Mouse (Mus musculus) thymus, postnatal 0 days (tissue): ENCODE data around the gene Tacc2. TPM values are rescaled to one million over a fixed set of nuclear protein-coding genes. Genes with fewer than 3 reads are reported as not detected.
A peak's percentile ranks its signal among the peaks of the same experiment; 100 is the strongest.

Source experiments
- DNase-seq: peaks from one replicate; pipeline ENCODE4 v3.0.0-alpha.2; 2015; ENCODE audit warnings: low spot score
- polyA plus RNA-seq: library from polyadenylated mRNA; unstranded; fragments of >200 nt; fragmentation: Nextera tagmentation; extraction: Ambion mirVana; gene quantifications from 2 replicates; pipeline ENCODE4 v1.2.1, GENCODE M21; 2015

The Tacc2 gene
- polyA plus RNA-seq, 1 experiment from 2014 or later: 17.3 TPM

DNA sequence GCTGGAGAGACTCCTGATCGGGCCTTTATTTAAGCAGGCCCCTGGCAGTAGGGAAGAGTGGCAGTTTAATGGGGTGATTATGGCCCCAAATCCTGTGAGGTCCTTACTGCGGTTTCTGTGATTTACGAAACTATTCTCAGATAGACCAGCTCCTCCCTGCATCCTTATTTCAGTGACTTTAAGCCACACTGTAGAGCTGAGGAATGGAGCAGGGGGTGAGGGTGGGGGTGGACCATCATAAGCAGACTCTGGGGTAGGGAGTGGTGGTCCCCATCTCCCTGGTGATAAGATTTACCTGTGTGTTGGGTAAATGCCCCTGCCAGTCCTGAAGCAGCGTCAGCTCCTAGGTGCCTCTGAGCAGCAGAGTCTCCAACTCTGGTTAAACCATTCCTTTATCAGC is 29.7 kb downstream of the Tacc2 start:
- no peak for DNase-seq

- no peak for DNase-seq
These were observed 36.7 kb downstream of the Tacc2 start for GRCm38 (mm10) chr7:130613973-130614372.

DNA sequence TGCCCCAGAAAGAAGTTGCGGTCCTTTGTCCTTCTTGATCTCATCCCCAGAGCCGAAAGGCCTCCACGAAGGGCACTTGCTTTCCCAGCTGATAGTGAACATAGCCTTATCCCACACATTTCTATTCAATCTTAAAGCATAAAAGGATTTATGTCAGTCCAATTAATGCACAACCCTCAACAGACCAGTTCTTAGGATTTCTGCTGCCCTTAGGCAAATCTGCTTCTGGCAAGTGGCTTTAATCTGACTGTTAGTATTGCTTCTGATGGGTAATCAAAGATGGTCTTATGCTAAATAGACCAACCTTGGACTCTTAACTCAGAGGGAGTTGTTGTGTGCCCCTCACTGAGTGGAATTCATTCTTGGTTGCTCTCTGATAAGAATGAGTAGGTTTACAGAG is 40.4 kb downstream of the Tacc2 start:
- no peak for DNase-seq

- no peak for DNase-seq
These were observed 43.8 kb downstream of the Tacc2 start for GRCm38 (mm10) chr7:130621068-130621467.

DNA sequence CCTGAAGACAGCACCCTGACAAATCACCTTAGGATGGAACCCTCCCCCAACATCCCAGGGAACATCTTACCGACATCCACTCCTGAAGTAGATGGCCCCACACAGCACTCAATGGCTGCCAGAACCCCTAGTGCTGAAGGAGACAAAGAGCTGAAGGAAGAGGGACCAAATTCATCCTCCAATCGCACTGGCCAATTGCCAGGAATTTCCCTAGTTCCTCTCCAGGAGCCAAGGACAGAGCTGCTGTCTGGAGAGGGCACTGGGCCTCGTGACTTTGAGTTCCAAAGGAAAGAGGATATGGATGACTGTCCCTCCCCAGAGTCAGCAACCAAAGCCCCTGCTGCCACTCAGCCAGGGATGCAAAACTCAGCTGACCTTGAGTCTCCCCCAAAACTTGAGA is 44.7 kb downstream of the Tacc2 start:
- DNase-seq: no peak

DNA sequence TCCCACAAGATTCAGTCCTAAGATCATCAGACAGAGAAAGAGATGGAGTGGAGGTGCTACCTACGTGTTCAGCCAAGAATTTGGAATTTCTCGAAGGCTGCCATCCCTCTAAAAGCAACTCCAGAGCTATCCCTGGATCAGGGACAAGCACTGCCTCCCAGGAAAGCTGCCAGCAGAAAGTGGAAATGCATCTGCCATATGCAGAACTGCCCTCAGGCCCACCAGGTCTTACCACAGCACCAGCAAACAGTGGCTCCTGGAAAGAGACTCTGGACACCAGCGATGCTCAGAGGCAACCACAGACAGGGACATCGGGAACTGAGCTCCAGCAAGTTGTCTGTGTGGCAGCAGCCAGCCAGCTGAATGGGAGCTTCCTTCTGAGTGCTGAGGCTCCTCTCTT is 45.1 kb downstream of the Tacc2 start:
- DNase-seq: no peak

- DNase-seq: no peak
These were observed 47.1 kb downstream of the Tacc2 start for GRCm38 (mm10) chr7:130624299-130624698.

GRCm38 (mm10) chr7:130625361-130625760 is 48.1 kb downstream of the Tacc2 start:
- no peak for DNase-seq

DNA sequence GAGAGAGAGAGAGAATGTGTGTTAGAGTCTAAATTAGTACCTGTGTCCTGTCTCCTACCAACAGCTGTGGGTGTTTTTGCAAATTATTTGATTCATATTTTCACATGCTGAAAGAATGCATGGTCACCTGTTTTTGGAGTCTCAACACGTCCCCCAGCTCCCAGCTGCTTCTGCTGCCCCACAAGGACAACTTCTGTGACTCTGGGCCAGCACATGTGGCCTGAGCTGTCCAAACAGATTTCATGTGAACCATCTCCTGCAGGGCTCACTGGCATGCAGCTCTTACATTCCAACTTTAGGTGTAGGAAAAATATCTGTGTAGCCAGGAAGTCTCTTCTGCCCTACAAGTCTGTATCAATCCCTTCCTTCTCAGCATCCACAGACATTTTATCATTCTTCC is 51.4 kb downstream of the Tacc2 start:
- DNase-seq: no peak

DNA sequence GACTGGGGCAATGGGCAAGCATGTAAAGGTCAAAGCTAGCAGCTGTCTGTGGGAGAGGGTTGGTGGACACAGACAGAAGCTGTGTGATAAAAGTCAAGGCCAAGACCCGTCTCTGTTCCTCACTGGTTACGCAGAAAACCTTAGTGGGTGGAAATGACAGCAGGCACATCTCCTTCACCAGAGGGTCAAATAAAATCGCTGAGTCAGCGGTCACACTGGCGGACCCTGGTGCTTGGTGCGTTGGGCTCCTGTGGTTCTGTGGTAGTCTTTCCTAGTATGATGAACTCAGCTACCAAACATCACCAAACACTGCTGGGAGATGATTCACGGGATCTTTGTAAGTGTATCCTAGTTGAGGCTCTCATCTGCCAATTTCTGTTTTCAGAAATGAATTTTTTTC is 52.8 kb downstream of the Tacc2 start:
- DNase-seq: no peak

DNA sequence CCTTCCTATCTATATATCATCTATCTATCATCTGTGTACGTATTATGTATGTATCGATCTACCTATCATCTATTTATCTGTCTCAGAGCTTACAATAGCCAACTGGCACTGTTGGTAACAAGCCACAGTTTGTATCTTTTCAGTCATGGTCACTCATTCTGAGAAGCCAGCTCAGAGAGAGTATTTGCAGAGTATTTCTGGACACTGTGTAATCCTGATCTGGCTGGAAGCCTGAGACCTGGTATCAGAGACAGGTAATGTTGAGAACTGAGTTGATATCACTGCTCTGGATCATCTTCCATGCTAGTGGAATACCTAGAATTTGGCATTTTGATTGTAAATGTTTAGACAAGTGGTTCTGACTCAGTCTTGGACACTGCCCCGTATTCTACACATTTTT is 53.7 kb downstream of the Tacc2 start:
- no peak for DNase-seq

- DNase-seq: peak; percentile 67
These were observed 54.5 kb downstream of the Tacc2 start for GRCm38 (mm10) chr7:130631553-130632378.

DNA sequence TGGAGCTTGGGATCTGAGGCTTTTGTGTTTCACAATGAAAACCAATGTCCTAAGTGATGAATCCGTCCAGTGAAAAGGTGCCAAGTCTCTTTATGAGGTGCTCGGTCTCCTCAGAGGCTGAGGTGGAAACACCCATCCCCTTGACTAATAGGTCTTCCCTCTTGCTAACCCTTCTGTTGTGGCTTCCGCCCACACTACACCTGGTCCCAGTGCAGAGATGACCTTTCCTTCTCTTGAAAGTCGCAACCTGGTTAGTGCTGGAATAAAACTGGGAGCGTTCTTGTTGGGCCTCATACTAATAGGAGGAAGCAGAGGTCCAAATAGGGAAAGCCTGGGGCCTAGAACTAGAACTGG is 55.1 kb downstream of the Tacc2 start:
- DNase-seq: no peak

- no peak for DNase-seq
These were observed 57.1 kb downstream of the Tacc2 start for GRCm38 (mm10) chr7:130634259-130634871.

GRCm38 (mm10) chr7:130635212-130635611 is 58.0 kb downstream of the Tacc2 start:
- no peak for DNase-seq

DNA sequence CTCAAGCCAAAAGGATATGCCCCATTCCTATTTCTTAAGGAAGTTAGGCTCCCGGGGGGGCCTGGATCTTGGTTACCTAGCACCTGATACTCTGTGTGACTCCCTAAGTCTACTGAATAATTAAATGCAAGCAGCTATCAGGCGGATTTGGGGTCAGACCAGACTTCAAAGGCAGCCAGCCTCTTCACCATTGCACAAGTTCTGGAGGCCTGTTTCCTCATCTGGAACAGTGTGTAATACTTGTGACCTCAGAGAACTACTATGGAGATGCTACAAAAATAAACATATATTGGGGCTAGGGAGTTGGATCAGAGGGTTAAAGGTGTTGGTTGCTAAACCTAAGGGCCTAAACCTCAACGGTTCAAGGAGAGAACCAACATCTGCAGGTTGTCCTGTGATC is 59.0 kb downstream of the Tacc2 start:
- DNase-seq: no peak

- no peak for DNase-seq
These were observed 59.7 kb downstream of the Tacc2 start for GRCm38 (mm10) chr7:130636902-130637301.

GRCm38 (mm10) chr7:130637811-130638210 is 60.6 kb downstream of the Tacc2 start:
- DNase-seq: no peak

- DNase-seq: no peak
These were observed 63.4 kb downstream of the Tacc2 start for GRCm38 (mm10) chr7:130640681-130641080.

- DNase-seq: peak; percentile 50
These were observed 68.2 kb downstream of the Tacc2 start for GRCm38 (mm10) chr7:130645332-130645993.

DNA sequence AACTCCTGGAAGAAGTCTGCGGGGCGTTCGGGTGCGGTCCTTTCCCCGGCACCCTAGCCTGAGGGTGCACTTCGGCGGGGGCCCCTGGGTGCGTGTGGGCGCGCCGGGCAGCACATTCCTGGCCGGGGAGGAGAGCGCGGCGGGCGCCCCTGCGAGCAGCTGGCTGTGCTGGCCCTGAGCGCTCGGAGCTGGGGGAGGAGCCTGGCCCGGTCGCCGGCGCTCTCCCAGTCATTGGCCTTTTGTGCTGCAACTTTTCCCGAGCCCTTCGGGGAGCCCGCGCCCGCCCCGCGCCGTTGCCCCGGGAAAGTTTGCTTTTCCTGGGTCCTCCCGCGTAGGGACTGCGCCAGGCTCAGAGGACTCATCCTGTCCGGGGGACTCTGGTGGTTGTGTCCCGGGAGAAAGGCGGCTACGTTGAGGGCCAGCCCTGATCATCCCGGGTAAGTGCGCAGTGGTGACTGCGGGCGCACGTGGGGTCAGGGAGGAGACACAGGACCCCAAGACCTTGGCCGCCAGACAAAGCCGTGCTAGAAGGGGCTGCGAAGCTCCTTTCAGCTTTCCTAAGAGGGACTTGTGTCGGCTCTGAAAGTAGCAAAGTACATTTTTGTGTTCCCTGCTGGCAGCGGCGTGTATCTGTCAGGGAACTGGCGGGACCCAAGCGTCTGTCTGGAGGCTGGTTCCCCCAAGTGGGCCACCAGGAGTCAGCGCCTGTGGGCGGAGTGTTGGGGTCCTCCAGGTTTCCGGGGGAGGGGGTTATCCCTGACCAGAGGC is 68.9 kb downstream of the Tacc2 start:
- DNase-seq: peak; percentile 38

GRCm38 (mm10) chr7:130646762-130647139 is 69.5 kb downstream of the Tacc2 start:
- peak; percentile 67 for DNase-seq
